In the genomic region with DNA sequence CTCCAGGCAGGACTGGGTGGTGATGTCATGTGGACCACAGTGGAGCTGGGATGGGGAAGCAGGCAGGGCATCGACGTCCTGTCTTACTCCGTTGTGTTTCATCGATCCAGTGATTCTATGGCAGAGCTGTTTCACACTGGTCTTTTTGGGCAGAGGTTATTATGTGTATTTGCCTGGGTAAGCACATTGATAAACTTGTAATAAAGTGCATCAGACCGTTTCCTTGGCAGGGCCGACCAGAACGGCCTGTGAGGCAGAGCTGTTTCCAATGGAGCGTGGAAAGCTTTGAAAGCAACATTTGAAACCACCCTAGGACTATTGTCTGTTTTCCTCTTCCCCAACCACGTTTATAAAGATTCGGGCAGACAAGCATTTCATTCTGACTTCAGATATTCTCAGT, we compare ENCODE assay signal across 20 mouse cellular contexts. TPM values are rescaled to one million over a fixed set of nuclear protein-coding genes. Genes with fewer than 3 reads are reported as not detected.
DNase-seq lines count a peak whose midpoint lies in the region; ATAC-seq and TF ChIP-seq lines count a peak whose summit lies in the region.
"Had no signal": no experiment of that assay in that cellular context is flagged by ENCODE, and none has a peak within 500 bp of the region (broad histone marks: within the 10 kb centered on the region; RNA-seq: fewer than 3 reads in every experiment).

No protein-coding gene starts in this region.

- no peak for TF ChIP-seq CTCF in midbrain, postnatal 0 days (IDR thresholded peaks at IDR 0.05)
- TF ChIP-seq CTCF in kidney, postnatal 0 days (IDR thresholded peaks at IDR 0.05; ENCODE audit: low read depth): no peak

- DNase-seq in midbrain, embryonic 14.5 days: peak; percentile 14
- no peak for DNase-seq in midbrain, postnatal 0 days (ENCODE audit: low spot score)
- DNase-seq in embryonic facial prominence, embryonic 14.5 days (ENCODE audit: low spot score): no peak
- peak; percentile 42 for DNase-seq in kidney, postnatal 0 days (ENCODE audit: low spot score)
- no peak for DNase-seq in spleen, postnatal 14 days (ENCODE audit: low spot score in 2 of 2)
- no peak for DNase-seq in cerebellum, postnatal 10 days
- DNase-seq in lung, postnatal 25 days (ENCODE audit: low spot score): no peak
- DNase-seq: adrenal gland, postnatal 36 days; cerebellum, adult 9-10 months; embryo, embryonic 11 days; gastrocnemius, postnatal 36 days; heart, postnatal 14 days; lung, adult 2 months; right cerebral cortex, postnatal 14 days had no signal

- H3K27me3 ChIP-seq in midbrain, embryonic 14.5 days (ENCODE audit: control insufficient read depth, insufficient read depth, low read length): no peaks in the 10 kb centered on the region
- H3K27me3 ChIP-seq in midbrain, postnatal 0 days (ENCODE audit: insufficient read depth, low read length): no peaks in the 10 kb centered on the region
- H3K27me3 ChIP-seq in embryonic facial prominence, embryonic 14.5 days (replicated peaks; ENCODE audit: control insufficient read depth, insufficient read depth, low read length): no peaks in the 10 kb centered on the region
- H3K27me3 ChIP-seq in kidney, postnatal 0 days (ENCODE audit: insufficient read depth, low read length): no peaks in the 10 kb centered on the region
- H3K27me3 ChIP-seq: midbrain, embryonic 13.5 days had no signal

- H3K4me1 ChIP-seq in midbrain, embryonic 14.5 days (ENCODE audit: control insufficient read depth, insufficient read depth, low read length): no peaks in the 10 kb centered on the region
- no peaks in the 10 kb centered on the region for H3K4me1 ChIP-seq in midbrain, postnatal 0 days (ENCODE audit: insufficient read depth, low read length)
- peaks cover 20% of the 10 kb centered on the region for H3K4me1 ChIP-seq in embryonic facial prominence, embryonic 14.5 days (ENCODE audit: control insufficient read depth, insufficient read depth, low read length)
- H3K4me1 ChIP-seq in kidney, postnatal 0 days (replicated peaks; ENCODE audit: insufficient read depth, low read length): no peaks in the 10 kb centered on the region

- H3K4me2 ChIP-seq in midbrain, embryonic 14.5 days (ENCODE audit: low read length): no peak overlapping the region
- H3K4me2 ChIP-seq in midbrain, postnatal 0 days (ENCODE audit: low read depth, low read length, poor library complexity, severe bottlenecking): no peak overlapping the region
- peak overlapping the region; percentile 10; the same call in 1 of the 2 replicates for H3K4me2 ChIP-seq in embryonic facial prominence, embryonic 14.5 days (ENCODE audit: low read depth, low read length)
- H3K4me2 ChIP-seq in kidney, postnatal 0 days (ENCODE audit: low read length): 0 out of 2 replicates have a peak overlapping the region, but pooled peaks have one; percentile 2
- H3K4me2 ChIP-seq: midbrain, embryonic 13.5 days had no signal

- no peak for ATAC-seq in midbrain, embryonic 14.5 days (ENCODE audit: low FRiP score, low TSS enrichment)
- ATAC-seq in midbrain, postnatal 0 days (ENCODE audit: low FRiP score): no peak
- no peak for ATAC-seq in embryonic facial prominence, embryonic 14.5 days (ENCODE audit: low read depth)
- ATAC-seq in kidney, postnatal 0 days (replicated peaks; ENCODE audit: low FRiP score, low read depth): no peak
- ATAC-seq: CD4-positive, CD25-positive, alpha-beta regulatory T cell, adult 4 months; hindbrain, embryonic 16.5 days; midbrain, embryonic 13.5 days had no signal

- H3K9ac ChIP-seq in midbrain, embryonic 14.5 days (replicated peaks; ENCODE audit: low read length): no peak overlapping the region
- H3K9ac ChIP-seq in midbrain, postnatal 0 days (replicated peaks; ENCODE audit: low read length, poor library complexity, severe bottlenecking): no peak overlapping the region
- peak overlapping the region; percentile 44; the same call in 1 of the 2 replicates for H3K9ac ChIP-seq in embryonic facial prominence, embryonic 14.5 days (ENCODE audit: low read depth, low read length)
- H3K9ac ChIP-seq in kidney, postnatal 0 days (ENCODE audit: low read depth, low read length): no peak overlapping the region
- H3K9ac ChIP-seq: midbrain, embryonic 13.5 days had no signal

- no peaks in the 10 kb centered on the region for H3K9me3 ChIP-seq in midbrain, embryonic 14.5 days (ENCODE audit: control insufficient read depth, low read length)
- H3K9me3 ChIP-seq in midbrain, postnatal 0 days (ENCODE audit: low read length): no peaks in the 10 kb centered on the region
- no peaks in the 10 kb centered on the region for H3K9me3 ChIP-seq in embryonic facial prominence, embryonic 14.5 days (ENCODE audit: control insufficient read depth, low read length)
- no peaks in the 10 kb centered on the region for H3K9me3 ChIP-seq in kidney, postnatal 0 days (replicated peaks; ENCODE audit: low read length)
- H3K9me3 ChIP-seq: forebrain, embryonic 10.5 days; midbrain, embryonic 13.5 days had no signal

- 27% methylated on average over 10 of the region's 10 CpGs for WGBS in midbrain, embryonic 14.5 days
- WGBS in midbrain, postnatal 0 days: 44% methylated on average over 10 of the region's 10 CpGs
- WGBS in embryonic facial prominence, embryonic 14.5 days: 51% methylated on average over 10 of the region's 10 CpGs
- WGBS in kidney, postnatal 0 days: 26% methylated on average over 10 of the region's 10 CpGs

- H3K36me3 ChIP-seq in midbrain, embryonic 14.5 days (ENCODE audit: control insufficient read depth, insufficient read depth, low read length): no peaks in the 10 kb centered on the region
- H3K36me3 ChIP-seq in midbrain, postnatal 0 days (ENCODE audit: insufficient read depth, low read length): no peaks in the 10 kb centered on the region
- H3K36me3 ChIP-seq in embryonic facial prominence, embryonic 14.5 days (ENCODE audit: control insufficient read depth, insufficient read depth, low read length): no peaks in the 10 kb centered on the region
- H3K36me3 ChIP-seq in kidney, postnatal 0 days (ENCODE audit: insufficient read depth, low read length): no peaks in the 10 kb centered on the region
- H3K36me3 ChIP-seq: forebrain, embryonic 10.5 days; midbrain, embryonic 13.5 days had no signal

- no peak overlapping the region for H3K4me3 ChIP-seq in midbrain, embryonic 14.5 days (replicated peaks; ENCODE audit: low read depth, low read length)
- H3K4me3 ChIP-seq in midbrain, postnatal 0 days (ENCODE audit: low read depth, low read length): no peak overlapping the region
- H3K4me3 ChIP-seq in embryonic facial prominence, embryonic 14.5 days (ENCODE audit: low read depth, low read length): no peak overlapping the region
- no peak overlapping the region for H3K4me3 ChIP-seq in kidney, postnatal 0 days (replicated peaks; ENCODE audit: low read depth, low read length)
- H3K4me3 ChIP-seq: forebrain, embryonic 10.5 days; midbrain, embryonic 13.5 days had no signal

- H3K27ac ChIP-seq in midbrain, embryonic 14.5 days (replicated peaks; ENCODE audit: low read depth, low read length): no peak overlapping the region
- H3K27ac ChIP-seq in midbrain, postnatal 0 days (ENCODE audit: low read depth, low read length): no peak overlapping the region
- H3K27ac ChIP-seq in embryonic facial prominence, embryonic 14.5 days (replicated peaks; ENCODE audit: low read depth, low read length): peak overlapping the region; percentile 59
- no peak overlapping the region for H3K27ac ChIP-seq in kidney, postnatal 0 days
- H3K27ac ChIP-seq: forebrain, embryonic 10.5 days; macrophage; midbrain, embryonic 13.5 days had no signal

RNA-seq across cellular contexts. Expression of a gene that starts 23.8 kb away (rescaled TPM):
- not detected in 2 replicates for polyA plus RNA-seq in midbrain, embryonic 14.5 days (2014; fragmentation: Nextera tagmentation; extraction: Ambion mirVana)
- total RNA-seq in midbrain, postnatal 0 days (2014; rRNA removed): not detected in 2 replicates
- 0.29 and 0.30 TPM in 2 replicates for polyA plus RNA-seq in midbrain, postnatal 0 days (2015; fragmentation: Nextera tagmentation; extraction: Ambion mirVana)
- polyA plus RNA-seq in embryonic facial prominence, embryonic 14.5 days (2014; fragmentation: Nextera tagmentation; extraction: Ambion mirVana): not detected in 2 replicates
- polyA plus RNA-seq in kidney, postnatal 0 days (2015; fragmentation: Nextera tagmentation; extraction: Ambion mirVana): 0.10 and 0.14 TPM in 2 replicates
- total RNA-seq: liver, adult 2 months had no signal
- polyA plus RNA-seq: liver, adult 2 months; macrophage had no signal

RNA-seq across cellular contexts. Expression of a gene that starts 33.4 kb away (rescaled TPM):
- polyA plus RNA-seq in midbrain, embryonic 14.5 days (2014; fragmentation: Nextera tagmentation; extraction: Ambion mirVana): 15.4 and 21.2 TPM in 2 replicates
- 7.2 and 8.6 TPM in 2 replicates for total RNA-seq in midbrain, postnatal 0 days (2014; rRNA removed)
- 28.2 and 30.6 TPM in 2 replicates for polyA plus RNA-seq in midbrain, postnatal 0 days (2015; fragmentation: Nextera tagmentation; extraction: Ambion mirVana)
- 45.2 and 49.2 TPM in 2 replicates for polyA plus RNA-seq in embryonic facial prominence, embryonic 14.5 days (2014; fragmentation: Nextera tagmentation; extraction: Ambion mirVana)
- 64.7 and 68.5 TPM in 2 replicates for polyA plus RNA-seq in kidney, postnatal 0 days (2015; fragmentation: Nextera tagmentation; extraction: Ambion mirVana)

RNA-seq across cellular contexts. Expression of a gene that starts 46.1 kb away (rescaled TPM):
- 134 and 143 TPM in 2 replicates for polyA plus RNA-seq in midbrain, embryonic 14.5 days (2014; fragmentation: Nextera tagmentation; extraction: Ambion mirVana)
- 93.4 and 108 TPM in 2 replicates for total RNA-seq in midbrain, postnatal 0 days (2014; rRNA removed)
- polyA plus RNA-seq in midbrain, postnatal 0 days (2015; fragmentation: Nextera tagmentation; extraction: Ambion mirVana): 137 and 142 TPM in 2 replicates
- polyA plus RNA-seq in embryonic facial prominence, embryonic 14.5 days (2014; fragmentation: Nextera tagmentation; extraction: Ambion mirVana): 98.9 and 99.8 TPM in 2 replicates
- 94.5 and 102 TPM in 2 replicates for polyA plus RNA-seq in kidney, postnatal 0 days (2015; fragmentation: Nextera tagmentation; extraction: Ambion mirVana)

Comparison
In these comparisons a context has a peak if more than half of its experiments do, and no peak if none do; other contexts are left out.
1. DNase-seq: peak in midbrain, embryonic 14.5 days (single experiment) and kidney, postnatal 0 days (single experiment); none in midbrain, postnatal 0 days (single experiment), embryonic facial prominence, embryonic 14.5 days (single experiment), spleen, postnatal 14 days (0 of 2), cerebellum, postnatal 10 days (0 of 2) and lung, postnatal 25 days (single experiment).
2. H3K4me2 ChIP-seq: peak in embryonic facial prominence, embryonic 14.5 days (single experiment) and kidney, postnatal 0 days (single experiment); none in midbrain, embryonic 14.5 days (single experiment) and midbrain, postnatal 0 days (single experiment).